Comparison of ENCODE assay signal across 8 mouse cellular contexts in the genomic region with DNA sequence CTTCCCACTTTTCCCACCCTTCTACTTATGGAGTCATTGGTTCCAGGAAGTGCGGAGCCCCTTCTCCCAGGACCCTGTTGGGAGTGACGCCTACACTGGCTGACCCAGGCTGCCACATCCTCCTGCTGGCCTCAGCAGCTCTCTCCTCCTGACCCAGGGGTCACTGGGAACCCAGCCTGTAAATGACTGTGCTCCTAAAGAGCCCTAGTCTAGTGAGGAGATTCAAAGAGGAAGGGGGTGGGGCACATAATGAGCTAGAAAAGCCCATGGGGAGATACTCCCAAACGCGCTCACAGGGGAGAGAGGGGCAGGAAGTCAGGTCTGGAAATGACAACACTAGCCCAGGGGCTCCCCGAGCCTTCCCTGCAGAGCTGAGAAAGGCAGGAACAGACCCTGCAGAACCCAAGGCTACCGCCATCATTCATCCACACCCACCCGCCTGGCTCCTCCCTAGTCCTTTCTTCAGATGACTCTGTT. TPM values are rescaled to one million over a fixed set of nuclear protein-coding genes. Genes with fewer than 3 reads are reported as not detected.
A peak's percentile ranks its signal among the peaks of the same experiment; 100 is the strongest.
DNase-seq lines count a peak whose midpoint lies in the region; ATAC-seq and TF ChIP-seq lines count a peak whose summit lies in the region.

No protein-coding gene starts in this region.

- 23% methylated on average over 7 of the region's 7 CpGs for WGBS in forebrain, embryonic 13.5 days
- 9% methylated on average over 7 of the region's 7 CpGs for WGBS in hindbrain, embryonic 11.5 days
- WGBS in limb, embryonic 13.5 days: 10% methylated on average over 7 of the region's 7 CpGs
- 16% methylated on average over 7 of the region's 7 CpGs for WGBS in midbrain, embryonic 12.5 days
- 40% methylated on average over 7 of the region's 7 CpGs for WGBS in cerebellum, adult 2 months

- H3K4me1 ChIP-seq in forebrain, embryonic 13.5 days: peaks cover 54% of the 10 kb centered on the region
- H3K4me1 ChIP-seq in hindbrain, embryonic 11.5 days (replicated peaks; ENCODE audit: control insufficient read depth, insufficient read depth, low read length): peaks cover 25% of the 10 kb centered on the region
- peaks cover 61% of the 10 kb centered on the region for H3K4me1 ChIP-seq in limb, embryonic 13.5 days
- peaks cover 57% of the 10 kb centered on the region for H3K4me1 ChIP-seq in midbrain, embryonic 12.5 days
- no peaks in the 10 kb centered on the region; the same call in 1 of the 2 replicates for H3K4me1 ChIP-seq in cerebellum, adult 2 months (ENCODE audit: control insufficient read depth, insufficient read depth, low read length)

- H3K4me2 ChIP-seq in forebrain, embryonic 13.5 days: peak overlapping the region; percentile 29
- H3K4me2 ChIP-seq in hindbrain, embryonic 11.5 days (replicated peaks; ENCODE audit: low read depth, low read length): peak overlapping the region; percentile 11; the same call in 1 of the 2 replicates
- H3K4me2 ChIP-seq in limb, embryonic 13.5 days (replicated peaks): peak overlapping the region; percentile 44
- peak overlapping the region; percentile 17 for H3K4me2 ChIP-seq in midbrain, embryonic 12.5 days (replicated peaks)

- H3K27ac ChIP-seq in forebrain, embryonic 13.5 days: peak overlapping the region; percentile 44
- peak overlapping the region; percentile 79 for H3K27ac ChIP-seq in hindbrain, embryonic 11.5 days (ENCODE audit: low read depth, low read length)
- H3K27ac ChIP-seq in limb, embryonic 13.5 days: peak overlapping the region; percentile 78
- peak overlapping the region; percentile 66 for H3K27ac ChIP-seq in midbrain, embryonic 12.5 days (replicated peaks)
- H3K27ac ChIP-seq in cerebellum, adult 2 months (ENCODE audit: insufficient read depth, low read length): no peak overlapping the region

- H3K4me3 ChIP-seq in forebrain, embryonic 13.5 days: no peak overlapping the region
- H3K4me3 ChIP-seq in hindbrain, embryonic 11.5 days (ENCODE audit: low read depth, low read length): no peak overlapping the region
- peak overlapping the region; percentile 2; the same call in 1 of the 2 replicates for H3K4me3 ChIP-seq in limb, embryonic 13.5 days
- H3K4me3 ChIP-seq in midbrain, embryonic 12.5 days: no peak overlapping the region
- H3K4me3 ChIP-seq in cerebellum, adult 2 months (replicated peaks; ENCODE audit: insufficient read depth, low read depth, low read length): no peak overlapping the region

- H3K9ac ChIP-seq in forebrain, embryonic 13.5 days: peak overlapping the region; percentile 37; the same call in 1 of the 2 replicates
- 0 out of 2 replicates have a peak overlapping the region, but pooled peaks have one; percentile 11 for H3K9ac ChIP-seq in hindbrain, embryonic 11.5 days (ENCODE audit: low read depth, low read length)
- H3K9ac ChIP-seq in limb, embryonic 13.5 days: peak overlapping the region; percentile 31; the same call in 1 of the 2 replicates
- H3K9ac ChIP-seq in midbrain, embryonic 12.5 days (replicated peaks): no peak overlapping the region

- no peaks in the 10 kb centered on the region for H3K9me3 ChIP-seq in forebrain, embryonic 13.5 days (replicated peaks)
- H3K9me3 ChIP-seq in hindbrain, embryonic 11.5 days (ENCODE audit: control insufficient read depth, low read length): no peaks in the 10 kb centered on the region
- no peaks in the 10 kb centered on the region for H3K9me3 ChIP-seq in limb, embryonic 13.5 days
- no peaks in the 10 kb centered on the region for H3K9me3 ChIP-seq in midbrain, embryonic 12.5 days

- TF ChIP-seq CTCF in cerebellum, adult 2 months (IDR thresholded peaks at IDR 0.05; ENCODE audit: borderline replicate concordance, insufficient read depth, low read depth, low read length): no peak

- peak; percentile 23; the same call in 1 of the 2 replicates for ATAC-seq in forebrain, embryonic 13.5 days
- ATAC-seq in hindbrain, embryonic 11.5 days (ENCODE audit: low FRiP score): peak; percentile 59
- no peak for ATAC-seq in limb, embryonic 13.5 days (ENCODE audit: low FRiP score, low read depth)
- ATAC-seq in midbrain, embryonic 12.5 days (ENCODE audit: low FRiP score, low read depth): no peak
- ATAC-seq in inflammation-experienced regulatory T-cells, adult 6 months: no peak

- no peaks in the 10 kb centered on the region for H3K36me3 ChIP-seq in forebrain, embryonic 13.5 days (ENCODE audit: poor library complexity, severe bottlenecking)
- no peaks in the 10 kb centered on the region for H3K36me3 ChIP-seq in hindbrain, embryonic 11.5 days (ENCODE audit: control insufficient read depth, insufficient read depth, low read length)
- 0 out of 2 replicates have a peak, but pooled peaks cover 2% of the 10 kb centered on the region for H3K36me3 ChIP-seq in limb, embryonic 13.5 days
- H3K36me3 ChIP-seq in midbrain, embryonic 12.5 days: no peaks in the 10 kb centered on the region

- TF ChIP-seq POLR2A in cerebellum, adult 2 months (IDR thresholded peaks at IDR 0.05; ENCODE audit: borderline replicate concordance, insufficient read depth, low read length): no peak

- H3K27me3 ChIP-seq in forebrain, embryonic 13.5 days: no peaks in the 10 kb centered on the region
- no peaks in the 10 kb centered on the region for H3K27me3 ChIP-seq in hindbrain, embryonic 11.5 days (ENCODE audit: control insufficient read depth, insufficient read depth, low read length)
- no peaks in the 10 kb centered on the region for H3K27me3 ChIP-seq in limb, embryonic 13.5 days
- no peaks in the 10 kb centered on the region for H3K27me3 ChIP-seq in midbrain, embryonic 12.5 days
- no peaks in the 10 kb centered on the region; the same call in 1 of the 2 replicates for H3K27me3 ChIP-seq in cerebellum, adult 2 months (ENCODE audit: control insufficient read depth, insufficient read depth, low read length)

- intact Hi-C loops in left cerebral cortex, postnatal 4 days (cut with DNase I): no loop called here

- DNase-seq in adrenal gland, postnatal 14 days: peak; percentile 62
- DNase-seq in hindbrain, embryonic 11.5 days (ENCODE audit: low spot score): peak; percentile 49
- DNase-seq in cerebellum, adult 2 months: no peak
- DNase-seq in left cerebral cortex, postnatal 4 days: no peak

RNA-seq across cellular contexts. Expression of a gene that starts 17.9 kb away (rescaled TPM):
- total RNA-seq in adrenal gland, postnatal 14 days (2021): 11.7 and 14.4 TPM in 2 replicates
- 19.6 and 22.8 TPM in 2 replicates for polyA plus RNA-seq in forebrain, embryonic 13.5 days (2015; fragmentation: Nextera tagmentation; extraction: Ambion mirVana)
- polyA plus RNA-seq in hindbrain, embryonic 11.5 days (2014; fragmentation: Nextera tagmentation; extraction: Ambion mirVana): 38.1 and 38.8 TPM in 2 replicates
- polyA plus RNA-seq in limb, embryonic 13.5 days (2015; fragmentation: Nextera tagmentation; extraction: Ambion mirVana): 25.8 and 30.1 TPM in 2 replicates
- 61.4 and 68.5 TPM in 2 replicates for polyA plus RNA-seq in midbrain, embryonic 12.5 days (2016; fragmentation: Nextera tagmentation; extraction: Ambion mirVana)
- polyA plus RNA-seq in inflammation-experienced regulatory T-cells, adult 6 months (2017; shearing (Covaris generic)): under 1 TPM in 1 of 3 experiments, not detected in 2; 0.42 TPM
- polyA plus RNA-seq in cerebellum, adult 2 months (2012; rRNA removed): 12.3 and 13.5 TPM in 2 replicates
- 10 to 100 TPM; 25.9 to 27.0 TPM for total RNA-seq in left cerebral cortex, postnatal 4 days (2021)

RNA-seq across cellular contexts. Expression of a gene that starts 34.0 kb away (rescaled TPM):
- total RNA-seq in adrenal gland, postnatal 14 days (2021): 23.5 and 28.0 TPM in 2 replicates
- polyA plus RNA-seq in forebrain, embryonic 13.5 days (2015; fragmentation: Nextera tagmentation; extraction: Ambion mirVana): 35.7 and 39.0 TPM in 2 replicates
- 23.9 and 29.3 TPM in 2 replicates for polyA plus RNA-seq in hindbrain, embryonic 11.5 days (2014; fragmentation: Nextera tagmentation; extraction: Ambion mirVana)
- polyA plus RNA-seq in limb, embryonic 13.5 days (2015; fragmentation: Nextera tagmentation; extraction: Ambion mirVana): 41.9 and 42.8 TPM in 2 replicates
- polyA plus RNA-seq in midbrain, embryonic 12.5 days (2016; fragmentation: Nextera tagmentation; extraction: Ambion mirVana): 35.9 and 36.9 TPM in 2 replicates
- 10 to 100 TPM; 23.2 to 43.1 (median 30.5) TPM for polyA plus RNA-seq in inflammation-experienced regulatory T-cells, adult 6 months (2017; shearing (Covaris generic))
- polyA plus RNA-seq in cerebellum, adult 2 months (2012; rRNA removed): 30.2 and 33.2 TPM in 2 replicates
- total RNA-seq in left cerebral cortex, postnatal 4 days (2021): 10 to 100 TPM; 31.2 to 33.2 TPM

RNA-seq across cellular contexts. Expression of a gene that starts 45.8 kb away (rescaled TPM):
- total RNA-seq in adrenal gland, postnatal 14 days (2021): 1.5 and 1.8 TPM in 2 replicates
- 0.79 TPM in 1 of 2 replicates, not detected in the other for polyA plus RNA-seq in forebrain, embryonic 13.5 days (2015; fragmentation: Nextera tagmentation; extraction: Ambion mirVana)
- 0.90 and 1.3 TPM in 2 replicates for polyA plus RNA-seq in hindbrain, embryonic 11.5 days (2014; fragmentation: Nextera tagmentation; extraction: Ambion mirVana)
- polyA plus RNA-seq in limb, embryonic 13.5 days (2015; fragmentation: Nextera tagmentation; extraction: Ambion mirVana): 1.0 and 3.4 TPM in 2 replicates
- polyA plus RNA-seq in midbrain, embryonic 12.5 days (2016; fragmentation: Nextera tagmentation; extraction: Ambion mirVana): 0.37 and 1.2 TPM in 2 replicates
- polyA plus RNA-seq in inflammation-experienced regulatory T-cells, adult 6 months (2017; shearing (Covaris generic)): not detected
- 0.72 and 0.95 TPM in 2 replicates for polyA plus RNA-seq in cerebellum, adult 2 months (2012; rRNA removed)
- total RNA-seq in left cerebral cortex, postnatal 4 days (2021): under 1 TPM in 1 of 2 experiments, not detected in 1; 0.77 TPM

RNA-seq across cellular contexts. Expression of a gene that starts 52.7 kb away (rescaled TPM):
- 288 and 312 TPM in 2 replicates for total RNA-seq in adrenal gland, postnatal 14 days (2021)
- 325 and 354 TPM in 2 replicates for polyA plus RNA-seq in forebrain, embryonic 13.5 days (2015; fragmentation: Nextera tagmentation; extraction: Ambion mirVana)
- polyA plus RNA-seq in hindbrain, embryonic 11.5 days (2014; fragmentation: Nextera tagmentation; extraction: Ambion mirVana): 268 and 291 TPM in 2 replicates
- polyA plus RNA-seq in limb, embryonic 13.5 days (2015; fragmentation: Nextera tagmentation; extraction: Ambion mirVana): 333 and 336 TPM in 2 replicates
- 267 and 275 TPM in 2 replicates for polyA plus RNA-seq in midbrain, embryonic 12.5 days (2016; fragmentation: Nextera tagmentation; extraction: Ambion mirVana)
- polyA plus RNA-seq in inflammation-experienced regulatory T-cells, adult 6 months (2017; shearing (Covaris generic)): 10 to 100 TPM; 56.1 to 98.5 (median 65.6) TPM
- 315 and 319 TPM in 2 replicates for polyA plus RNA-seq in cerebellum, adult 2 months (2012; rRNA removed)
- 100 to 1,000 TPM; 146 to 170 TPM for total RNA-seq in left cerebral cortex, postnatal 4 days (2021)

Comparison
In these comparisons a context has a peak if more than half of its experiments do, and no peak if none do; other contexts are left out.
1. DNase-seq: peak in adrenal gland, postnatal 14 days (single experiment) and hindbrain, embryonic 11.5 days (single experiment); none in cerebellum, adult 2 months (0 of 2) and left cerebral cortex, postnatal 4 days (single experiment).
2. ATAC-seq: peak in forebrain, embryonic 13.5 days (single experiment) and hindbrain, embryonic 11.5 days (single experiment); none in limb, embryonic 13.5 days (single experiment), midbrain, embryonic 12.5 days (single experiment) and inflammation-experienced regulatory T-cells, adult 6 months (single experiment).
3. Peak in every context shown above with its lines, with median percentiles within 50 percentile points of each other: H3K4me2 ChIP-seq.